Mouse (Mus musculus) lung, embryonic 15.5 days (tissue): Measurements from ENCODE around the gene Dusp16. TPM values are rescaled to one million over a fixed set of nuclear protein-coding genes. Genes with fewer than 3 reads are reported as not detected.

Experiments
- ATAC-seq: fragments of 200-750 bp; cut with Nextera tagmentation; 2 replicates; pipeline ENCODE4 v1.8.0; 2017; ENCODE audit warnings: moderate number of reproducible peaks, borderline replicate concordance; ENCODE audit not compliant: low FRiP score, low TSS enrichment; ENCODE audit errors: extremely low read depth
- H3K27ac ChIP-seq: fragments of 300-500 bp; sonication (generic); 2 replicates; pipeline ENCODE4 v1.5.1; 2015; ENCODE audit warnings: moderate library complexity, mild to moderate bottlenecking, inconsistent platforms
- H3K27me3 ChIP-seq: fragments of 300-500 bp; sonication (generic); 2 replicates; pipeline ENCODE4 v1.6.1; 2015; ENCODE audit warnings: inconsistent platforms
- H3K36me3 ChIP-seq: fragments of 300-500 bp; sonication (generic); 2 replicates; pipeline ENCODE4 v1.6.1; 2015; ENCODE audit warnings: inconsistent platforms
- H3K4me1 ChIP-seq: fragments of 300-500 bp; sonication (generic); 2 replicates; pipeline ENCODE4 v1.6.1; 2015; ENCODE audit warnings: inconsistent platforms
- H3K4me2 ChIP-seq: fragments of 300-500 bp; sonication (generic); 2 replicates; pipeline ENCODE4 v1.6.1; 2015; ENCODE audit warnings: inconsistent platforms, mild to moderate bottlenecking, moderate library complexity
- H3K4me3 ChIP-seq: fragments of 300-500 bp; sonication (generic); 2 replicates; pipeline ENCODE4 v1.5.1; 2015; ENCODE audit warnings: mild to moderate bottlenecking, inconsistent platforms
- H3K9ac ChIP-seq: fragments of 300-500 bp; sonication (generic); 2 replicates; pipeline ENCODE4 v1.6.1; 2015; ENCODE audit warnings: inconsistent platforms
- H3K9me3 ChIP-seq: fragments of 300-500 bp; sonication (generic); 2 replicates; pipeline ENCODE4 v1.6.1; 2016; ENCODE audit warnings: inconsistent platforms
- WGBS: fragments of 180-500 bp; shearing (Covaris S2); methylation state at CpG from one replicate; pipeline ENCODE4 v1.1.7; 2015; 5-methylcytosine and 5-hydroxymethylcytosine counted together
- polyA plus RNA-seq: library from polyadenylated mRNA; unstranded; fragments of >200 nt; fragmentation: Nextera tagmentation; extraction: Ambion mirVana; gene quantifications from 2 replicates; pipeline ENCODE4 v1.2.1, GENCODE M21; 2015

The Dusp16 gene
- polyA plus RNA-seq, 1 experiment from 2014 or later: 11.6 TPM

DNA sequence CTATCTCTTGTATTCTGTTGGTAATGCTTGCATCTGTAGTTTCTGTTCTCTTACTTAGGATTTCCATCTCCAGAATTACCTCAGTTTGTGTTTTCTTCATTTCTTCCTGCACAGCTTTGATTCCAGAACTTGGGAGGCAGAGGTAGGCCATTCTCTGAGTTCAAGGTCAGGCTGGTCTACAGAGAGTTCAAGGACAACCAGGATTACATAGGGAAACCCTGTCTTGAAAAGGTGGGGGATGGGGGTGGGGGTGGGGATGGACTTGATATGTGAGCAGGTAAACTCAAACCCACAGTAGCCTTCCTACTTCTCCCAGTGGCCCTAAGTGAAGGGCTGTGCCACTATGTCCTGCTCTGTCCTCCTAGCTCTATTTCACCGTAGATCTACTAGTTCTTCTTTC lies 20.6 kb upstream of the Dusp16 start:
- no peak for ATAC-seq
- no peak overlapping the region for H3K9ac ChIP-seq
- H3K27ac ChIP-seq: no peak overlapping the region
- H3K36me3 ChIP-seq: no peaks in the 10 kb centered on the region
- no peaks in the 10 kb centered on the region for H3K9me3 ChIP-seq
- H3K4me1 ChIP-seq: no peaks in the 10 kb centered on the region
- no peak overlapping the region for H3K4me2 ChIP-seq
- no peak overlapping the region for H3K4me3 ChIP-seq
- WGBS: 69% methylated on average over 1 of the region's 1 CpGs
- H3K27me3 ChIP-seq: no peaks in the 10 kb centered on the region; the same call in 1 of the 2 replicates

- H3K27me3 ChIP-seq: no peaks in the 10 kb centered on the region
- no peaks in the 10 kb centered on the region for H3K36me3 ChIP-seq
- peaks cover 5% of the 10 kb centered on the region; the same call in 1 of the 2 replicates for H3K4me1 ChIP-seq
- no peak overlapping the region for H3K4me3 ChIP-seq
- no peak overlapping the region for H3K4me2 ChIP-seq
- no peak overlapping the region for H3K27ac ChIP-seq
- ATAC-seq: no peak
- H3K9me3 ChIP-seq: no peaks in the 10 kb centered on the region
- no peak overlapping the region for H3K9ac ChIP-seq
- 83% methylated on average over 11 of the region's 11 CpGs for WGBS
Measured at GRCm38 (mm10) chr6:134807794-134808193, 15.4 kb upstream of the Dusp16 start.

DNA sequence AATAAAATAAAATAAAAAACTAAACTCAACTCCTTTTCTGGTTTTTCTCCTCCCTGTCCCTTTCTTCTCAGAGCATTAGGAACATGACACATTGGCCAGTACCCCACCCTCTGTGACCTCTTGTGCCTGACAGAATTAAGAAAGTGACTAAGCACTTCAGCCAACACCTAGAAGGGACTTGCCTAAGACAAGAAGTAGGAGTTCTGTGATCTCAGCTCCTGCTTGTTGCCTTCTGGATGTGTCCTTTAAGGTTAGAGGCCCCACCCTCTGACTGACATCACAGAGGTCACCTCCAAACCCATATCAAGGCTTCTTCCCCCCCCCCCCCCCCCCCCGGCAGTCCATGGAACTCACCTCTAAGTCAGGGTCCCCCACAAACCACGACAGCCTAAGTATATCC lies 14.7 kb upstream of the Dusp16 start:
- Histone ChIP-seq H3K27me3 (no peaks in the 10 kb centered on the region), H3K4me1 (peaks cover 5% of the 10 kb centered on the region; the same call in 1 of the 2 replicates), H3K36me3 (no peaks in the 10 kb centered on the region), H3K4me2 (no peak overlapping the region), H3K4me3 (no peak overlapping the region), H3K27ac (no peak overlapping the region), H3K9ac (no peak overlapping the region), H3K9me3 (no peaks in the 10 kb centered on the region)
- 27% methylated on average over 2 of the region's 2 CpGs for WGBS
- ATAC-seq: no peak

GRCm38 (mm10) chr6:134806130-134806529 lies 13.7 kb upstream of the Dusp16 start:
- H3K27ac ChIP-seq: no peak overlapping the region
- H3K4me3 ChIP-seq: no peak overlapping the region
- WGBS: 82% methylated on average over 6 of the region's 6 CpGs
- ATAC-seq: no peak
- H3K9ac ChIP-seq: no peak overlapping the region
- H3K9me3 ChIP-seq: no peaks in the 10 kb centered on the region
- H3K36me3 ChIP-seq: no peaks in the 10 kb centered on the region
- no peaks in the 10 kb centered on the region for H3K27me3 ChIP-seq
- no peak overlapping the region for H3K4me2 ChIP-seq
- peaks cover 5% of the 10 kb centered on the region; the same call in 1 of the 2 replicates for H3K4me1 ChIP-seq

DNA sequence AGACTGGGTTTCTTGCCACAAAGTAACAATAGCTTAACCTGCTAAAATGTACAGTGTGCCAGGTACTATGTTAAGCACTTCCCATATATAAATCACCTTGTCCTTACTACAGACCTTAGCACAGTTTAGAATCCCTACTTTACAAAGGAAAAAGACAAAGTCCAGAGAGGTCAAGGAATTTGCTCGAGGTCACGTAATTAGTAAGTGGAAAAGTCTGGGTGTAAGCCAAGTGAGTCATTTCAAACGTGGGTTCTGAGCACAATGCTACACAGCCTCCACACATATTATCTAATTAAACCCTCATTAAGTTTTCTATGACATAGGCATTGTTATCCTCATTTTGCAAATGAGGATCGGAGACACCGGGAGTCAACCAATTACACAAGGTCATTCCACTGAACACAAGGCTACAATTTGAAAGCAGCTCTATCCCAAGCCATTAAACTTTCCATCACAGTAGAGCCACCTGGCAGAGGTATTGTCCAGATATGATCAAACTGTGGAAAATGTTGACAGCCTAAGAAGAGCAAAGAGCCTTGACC lies 12.4 kb upstream of the Dusp16 start:
- no peak overlapping the region for H3K4me3 ChIP-seq
- H3K36me3 ChIP-seq: no peaks in the 10 kb centered on the region
- no peak for ATAC-seq
- H3K9me3 ChIP-seq: no peaks in the 10 kb centered on the region
- peaks cover 5% of the 10 kb centered on the region; the same call in 1 of the 2 replicates for H3K4me1 ChIP-seq
- H3K9ac ChIP-seq: no peak overlapping the region
- H3K4me2 ChIP-seq: no peak overlapping the region
- 77% methylated on average over 5 of the region's 5 CpGs for WGBS
- H3K27ac ChIP-seq: no peak overlapping the region
- H3K27me3 ChIP-seq: no peaks in the 10 kb centered on the region

GRCm38 (mm10) chr6:134802641-134803043 lies 10.2 kb upstream of the Dusp16 start:
- 52% methylated on average over 9 of the region's 9 CpGs for WGBS
- Histone ChIP-seq H3K4me3 (no peak overlapping the region), H3K36me3 (no peaks in the 10 kb centered on the region), H3K9ac (no peak overlapping the region), H3K9me3 (no peaks in the 10 kb centered on the region), H3K27me3 (no peaks in the 10 kb centered on the region), H3K27ac (peak overlapping the region; percentile 89), H3K4me1 (peaks cover 5% of the 10 kb centered on the region; the same call in 1 of the 2 replicates), H3K4me2 (no peak overlapping the region)
- ATAC-seq: peak; percentile 93

DNA sequence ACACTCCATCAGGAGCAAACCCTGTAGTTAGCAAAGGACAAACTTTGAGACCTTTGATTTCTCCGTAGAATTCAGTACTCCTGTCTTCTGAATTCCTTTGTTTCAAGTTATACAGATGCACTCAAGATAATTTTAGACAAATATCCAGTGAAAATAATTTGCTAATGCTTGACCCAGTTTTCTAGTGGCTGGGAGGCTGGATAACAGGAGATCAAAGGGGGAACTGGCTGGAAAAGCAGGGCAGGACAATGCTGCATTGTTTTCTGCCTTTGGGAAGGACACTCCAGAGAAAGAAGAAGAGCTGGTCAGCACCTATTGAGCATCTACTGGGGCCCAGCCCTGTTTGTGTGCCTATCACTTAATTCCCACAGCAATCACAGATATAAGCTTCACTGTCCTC lies 9.1 kb upstream of the Dusp16 start:
- Histone ChIP-seq H3K36me3 (no peaks in the 10 kb centered on the region), H3K27me3 (no peaks in the 10 kb centered on the region), H3K9me3 (no peaks in the 10 kb centered on the region), H3K4me2 (no peak overlapping the region), H3K4me3 (no peak overlapping the region), H3K9ac (no peak overlapping the region), H3K27ac (peak overlapping the region; percentile 82), H3K4me1 (peaks cover 5% of the 10 kb centered on the region; the same call in 1 of the 2 replicates)
- WGBS: 33% methylated on average over 1 of the region's 1 CpGs
- no peak for ATAC-seq

DNA sequence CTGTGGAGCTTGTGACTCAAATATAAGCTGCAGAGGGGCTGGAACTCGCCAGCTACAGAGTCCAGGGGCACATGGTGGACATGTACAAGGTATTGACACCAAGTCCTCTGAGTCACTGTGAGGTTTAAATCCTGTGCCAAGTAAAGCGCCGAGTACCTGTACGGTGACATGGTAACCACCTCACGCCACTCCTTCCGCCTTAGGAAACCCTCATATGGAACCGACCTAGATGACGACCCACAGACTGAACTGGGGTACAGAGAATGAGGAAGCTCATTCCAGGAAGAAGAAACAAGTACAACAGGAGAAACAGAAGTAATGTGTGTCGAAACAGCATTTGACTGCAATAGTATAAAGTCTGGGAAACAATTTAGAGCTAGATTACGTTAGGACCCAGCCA lies 3.9 kb upstream of the Dusp16 start:
- Histone ChIP-seq H3K9me3 (no peaks in the 10 kb centered on the region), H3K4me1 (peaks cover 6% of the 10 kb centered on the region; the same call in 1 of the 2 replicates), H3K27me3 (no peaks in the 10 kb centered on the region), H3K4me3 (no peak overlapping the region), H3K9ac (no peak overlapping the region), H3K27ac (no peak overlapping the region), H3K36me3 (no peaks in the 10 kb centered on the region), H3K4me2 (no peak overlapping the region)
- 80% methylated on average over 10 of the region's 10 CpGs for WGBS
- no peak for ATAC-seq

DNA sequence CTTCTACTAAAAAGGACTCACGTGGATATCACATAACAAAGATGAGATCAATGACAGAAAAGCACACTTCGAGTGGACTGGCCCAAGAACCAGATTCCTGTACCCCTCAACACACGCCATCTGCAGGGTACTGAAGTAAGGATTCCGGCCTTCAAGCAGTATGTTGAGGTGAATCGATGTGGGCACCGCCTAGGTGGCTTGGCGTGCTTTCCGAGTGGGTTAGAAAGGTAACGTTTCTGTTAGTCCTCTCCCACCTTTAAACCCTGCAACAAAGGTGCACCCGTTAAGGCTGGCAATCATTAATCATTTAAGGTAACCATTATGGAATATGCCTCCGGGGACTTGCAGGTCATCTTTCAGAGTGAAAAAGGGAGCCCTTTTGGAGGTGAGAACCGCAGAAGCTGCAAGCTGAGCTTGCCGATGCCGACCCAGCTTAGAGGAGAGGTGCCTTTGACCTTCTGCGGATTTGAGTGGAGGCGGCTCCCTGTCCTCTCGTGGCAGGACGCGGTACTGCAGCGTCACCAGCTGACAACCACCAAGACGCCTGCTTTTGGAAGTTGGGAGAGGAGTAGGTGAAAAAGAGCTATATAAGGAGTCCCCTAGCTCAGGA lies 1.6 kb upstream of the Dusp16 start:
- H3K4me1 ChIP-seq: peaks cover 17% of the 10 kb centered on the region
- H3K27me3 ChIP-seq: no peaks in the 10 kb centered on the region
- H3K4me3 ChIP-seq: no peak overlapping the region
- H3K9ac ChIP-seq: no peak overlapping the region
- no peaks in the 10 kb centered on the region for H3K36me3 ChIP-seq
- no peaks in the 10 kb centered on the region for H3K9me3 ChIP-seq
- peak overlapping the region; percentile 44 for H3K4me2 ChIP-seq
- WGBS: 14% methylated on average over 21 of the region's 21 CpGs
- H3K27ac ChIP-seq: no peak overlapping the region
- no peak for ATAC-seq

DNA sequence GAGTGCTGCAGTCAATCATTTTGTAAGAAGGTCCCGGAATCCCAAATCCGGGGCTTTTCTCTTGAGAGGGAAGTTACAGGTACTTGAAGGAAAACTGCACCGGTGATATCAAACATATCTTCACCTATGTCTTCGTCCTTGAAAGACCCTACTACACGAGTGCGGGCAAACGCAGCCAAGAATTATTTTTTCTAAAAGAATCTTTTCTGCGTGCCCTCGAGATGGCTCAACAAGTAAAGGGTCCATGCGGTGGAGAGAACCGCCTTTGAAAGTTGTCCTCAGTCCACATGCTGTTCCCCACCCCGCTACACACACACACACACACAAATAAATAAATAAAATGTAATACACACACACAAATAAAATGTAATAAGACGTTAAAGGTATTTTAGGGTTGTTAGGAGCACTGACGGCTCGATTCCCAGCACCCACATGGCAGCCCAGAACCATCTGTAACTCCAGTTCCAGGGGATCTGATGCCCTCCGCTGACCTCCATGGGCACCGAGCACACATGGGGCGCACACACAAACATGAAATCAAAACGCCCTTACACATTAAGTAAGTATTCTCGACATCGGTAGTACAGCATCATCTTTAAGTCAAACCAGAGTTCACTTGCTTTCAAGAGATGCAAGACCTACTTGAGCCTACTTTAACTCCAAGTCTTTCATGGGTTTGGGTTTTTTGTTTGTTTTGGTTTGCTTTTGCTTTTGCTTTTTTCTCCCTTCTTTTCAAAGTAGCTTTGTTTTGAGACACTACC lies 801 bp upstream of the Dusp16 start:
- H3K4me1 ChIP-seq: peaks cover 17% of the 10 kb centered on the region
- peak overlapping the region; percentile 64 for H3K4me2 ChIP-seq
- no peaks in the 10 kb centered on the region for H3K9me3 ChIP-seq
- H3K4me3 ChIP-seq: peak overlapping the region; percentile 78
- H3K36me3 ChIP-seq: no peaks in the 10 kb centered on the region
- H3K9ac ChIP-seq: peak overlapping the region; percentile 70
- peak overlapping the region; percentile 61; the same call in 1 of the 2 replicates for H3K27ac ChIP-seq
- 43% methylated on average over 21 of the region's 21 CpGs for WGBS
- no peak; the same call in 1 of the 2 replicates for ATAC-seq
- no peaks in the 10 kb centered on the region for H3K27me3 ChIP-seq

DNA sequence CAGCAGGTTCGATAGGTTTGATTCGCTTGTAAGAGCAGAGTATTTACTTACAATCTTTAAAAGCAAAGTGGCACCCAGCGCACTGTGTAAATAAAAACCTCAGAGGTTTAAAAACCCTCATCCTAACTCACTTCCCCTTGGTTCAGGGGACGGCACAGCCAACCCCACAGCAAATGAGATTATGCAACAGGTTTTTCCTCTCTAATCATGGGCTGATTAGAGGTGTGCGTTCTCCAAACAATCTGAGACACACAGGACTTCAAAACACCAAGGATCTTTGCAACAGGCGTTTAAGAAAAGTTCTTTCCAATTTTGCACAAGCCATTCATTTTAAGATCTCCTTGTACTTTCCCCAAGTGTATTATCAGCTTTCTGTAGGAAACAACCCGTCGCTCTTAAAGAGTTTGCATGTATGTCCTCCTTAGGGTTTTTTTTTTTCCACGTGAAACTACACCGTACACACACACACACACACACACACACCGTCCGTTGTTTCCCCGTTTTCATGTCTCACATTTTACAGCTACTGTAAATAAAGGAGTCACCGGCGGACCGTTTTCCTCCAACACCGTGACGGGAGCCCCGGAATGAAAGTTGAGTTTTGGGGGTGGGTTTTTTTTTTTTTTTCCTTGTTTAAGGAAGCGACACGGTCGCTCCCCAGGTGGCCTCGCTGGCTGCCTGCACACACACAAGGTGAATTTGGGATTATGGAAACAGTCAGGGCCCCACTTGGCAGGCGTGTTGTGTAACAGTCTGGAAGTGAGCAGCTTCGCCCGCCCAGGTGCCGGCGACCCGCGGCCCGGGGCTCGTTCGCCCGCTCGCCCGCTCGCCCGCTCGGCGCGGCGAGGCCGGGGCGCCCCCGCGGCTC lies 940 bp downstream of the Dusp16 start:
- H3K9me3 ChIP-seq: no peaks in the 10 kb centered on the region
- H3K4me2 ChIP-seq: peak overlapping the region; percentile 64
- H3K4me1 ChIP-seq: peaks cover 17% of the 10 kb centered on the region
- under 1% methylated on average over 45 of the region's 46 CpGs for WGBS
- no peak for ATAC-seq
- H3K36me3 ChIP-seq: no peaks in the 10 kb centered on the region
- H3K27me3 ChIP-seq: no peaks in the 10 kb centered on the region
- H3K4me3 ChIP-seq: peak overlapping the region; percentile 78
- peak overlapping the region; percentile 98 for H3K27ac ChIP-seq
- H3K9ac ChIP-seq: peak overlapping the region; percentile 84
